Mouse (Mus musculus) layer of hippocampus, adult 6 months (tissue): Measurements from ENCODE around the gene Iqcj. TPM values are rescaled to one million over a fixed set of nuclear protein-coding genes. Genes with fewer than 3 reads are reported as not detected.

ENCODE experiments used
- long read RNA-seq, 2 experiments: library from polyadenylated mRNA; unstranded; transcript quantifications; one replicate each; pipeline ENCODE4 v2.0.0; 2019 to 2020
- polyA plus RNA-seq: library from polyadenylated mRNA; unstranded; fragments of <200 nt; fragmentation: Nextera tagmentation; gene quantifications from 2 replicates; pipeline ENCODE4 v1.2.3, GENCODE M21; 2021

Iqcj gene
- polyA plus RNA-seq = not detected in 2 replicates
- long read RNA-seq, experiment 1 = 0 reads
- long read RNA-seq, experiment 2 = 0 reads

GRCm38 (mm10) chr3:67892026-67892705 lies at the start of gene Iqcj, which contains the start of gene Iqschfp:
Gene Iqcj (plus strand): TSS chr3:67892220.
Gene Iqschfp (plus strand): TSS chr3:67892232.

GRCm38 (mm10) chr3:68064731-68065130 lies 172.7 kb downstream of the Iqcj start, which contains the start of gene Schip1:
Gene Schip1 (plus strand): TSS chr3:68064802.

Other genes with a start within 250 kb of the Iqcj start
- gene Iqschfp, start within 50 bp of the Iqcj start, polyA plus RNA-seq = 4.3 and 5.6 TPM in 2 replicates
- gene Schip1, start 172.6 kb downstream of the Iqcj start, polyA plus RNA-seq = 293 and 333 TPM in 2 replicates